Mouse (Mus musculus) frontal cortex, adult 2 months (tissue): Measurements from ENCODE around the gene Map3k15. TPM values are rescaled to one million over a fixed set of nuclear protein-coding genes. Genes with fewer than 3 reads are reported as not detected.
A peak's percentile ranks its signal among the peaks of the same experiment; 100 is the strongest.

Experiments used
- DNase-seq, 2 experiments: peaks; one replicate each; pipeline ENCODE4 v3.0.0; 2022; ENCODE audit warnings: low spot score in 1 of 2; ENCODE audit errors: extremely low spot score in 1 of 2
- polyA plus RNA-seq: library from polyadenylated mRNA; depleted of rRNA; stranded (reverse); fragments of >200 nt; gene quantifications from 2 replicates; pipeline ENCODE4 v1.2.3, GENCODE M21; 2012; rRNA removed

The Map3k15 gene
- polyA plus RNA-seq: 1.5 TPM in 2 replicates

DNA sequence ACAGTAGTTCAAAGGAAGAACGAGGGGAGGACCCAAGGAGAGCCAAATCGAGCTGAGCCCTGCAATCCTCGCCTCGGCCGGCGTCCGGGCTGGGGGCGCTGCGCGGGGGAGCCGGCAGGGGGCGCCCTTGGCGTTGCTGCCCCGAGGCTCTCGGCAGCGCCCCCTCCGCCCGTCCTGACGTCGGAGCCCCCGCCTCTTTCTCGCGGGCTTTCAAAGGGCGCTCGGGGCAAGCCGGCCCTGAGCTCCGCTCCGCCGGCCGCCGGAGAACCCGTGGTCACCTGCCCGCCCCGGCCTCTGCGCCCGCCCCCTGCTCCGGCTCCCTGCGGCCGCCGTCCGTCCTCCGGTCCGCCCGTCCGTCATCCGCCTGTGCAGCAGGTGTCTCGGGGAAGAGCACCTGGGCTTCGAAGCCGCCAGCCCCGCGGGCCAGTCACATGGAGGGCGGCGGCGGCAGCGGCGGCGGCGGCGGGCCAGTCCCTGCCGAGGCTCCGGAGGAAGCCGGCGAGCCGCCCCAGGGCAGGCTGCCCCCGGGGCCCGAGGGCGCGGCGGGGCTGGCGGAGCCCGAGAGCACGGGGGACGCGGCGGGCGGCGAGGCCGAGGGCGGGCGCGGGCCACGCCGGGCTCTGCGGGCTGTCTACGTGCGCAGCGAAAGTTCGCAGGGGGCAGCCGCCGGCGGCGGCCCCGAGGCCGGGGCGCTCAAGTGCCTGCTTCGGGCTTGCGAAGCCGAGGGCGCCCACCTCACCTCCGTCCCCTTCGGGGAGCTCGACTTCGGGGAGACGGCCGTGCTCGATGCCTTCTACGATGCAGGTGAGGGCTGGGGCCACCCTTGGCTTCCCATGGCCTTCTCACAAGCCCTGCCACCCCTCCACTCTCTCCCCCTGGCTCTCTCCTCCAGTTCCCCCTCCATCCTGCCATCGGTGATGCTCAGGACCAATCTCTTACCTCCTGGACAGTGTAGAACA is at the start of gene Map3k15:
Map3k15 (plus strand) TSS at position 432 of the 959 bp plus-strand sequence.
- peak in 1 of 2 experiments; percentile 19 for DNase-seq

DNA sequence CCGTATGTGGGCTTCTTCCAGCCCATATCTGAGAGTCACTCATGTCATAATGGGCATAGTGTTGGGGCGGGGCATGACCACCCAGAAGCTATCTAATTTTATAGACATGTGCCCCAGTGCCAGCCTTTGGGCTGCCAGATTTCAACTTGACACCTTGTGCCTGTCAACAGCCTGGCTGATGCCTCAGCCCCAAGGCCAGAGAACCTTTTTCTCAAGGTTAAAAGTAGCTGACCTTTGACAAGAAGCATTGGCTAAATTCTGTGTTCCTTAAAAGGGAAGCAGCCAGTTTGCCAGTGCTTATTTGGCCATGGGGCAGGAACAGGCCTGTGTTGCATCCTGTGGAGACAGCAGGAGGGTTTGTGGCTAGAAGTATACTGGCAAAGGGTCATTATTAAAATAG is 45.7 kb upstream of the Map3k15 start:
- no peak for DNase-seq

GRCm38 (mm10) chrX:159943586-159943985 is 44.6 kb upstream of the Map3k15 start:
- DNase-seq: no peak

GRCm38 (mm10) chrX:159953546-159954429 is 34.4 kb upstream of the Map3k15 start:
- DNase-seq: no peak

- DNase-seq: no peak
These were observed 33.8 kb upstream of the Map3k15 start for GRCm38 (mm10) chrX:159954430-159954779.

- DNase-seq: no peak
These were observed 32.8 kb upstream of the Map3k15 start for GRCm38 (mm10) chrX:159955433-159955832.

DNA sequence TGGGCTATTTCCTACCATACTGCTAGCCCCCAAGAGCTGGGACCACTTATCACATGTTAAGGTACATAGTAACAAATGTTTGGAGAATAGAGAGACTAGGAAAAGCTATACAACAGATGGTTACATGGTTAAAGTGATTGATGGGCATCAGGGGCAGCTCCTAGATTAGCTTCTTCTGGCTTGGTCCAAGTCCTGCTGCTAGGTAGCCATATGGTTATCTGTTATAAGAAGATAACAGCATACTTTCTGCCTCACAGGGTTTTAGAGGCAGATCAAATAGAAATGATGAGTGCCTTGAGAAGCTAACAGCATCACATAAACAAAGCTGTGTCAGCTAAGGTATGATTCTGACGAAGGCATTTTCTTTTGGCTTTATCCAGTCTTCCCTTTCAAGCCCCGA is 26.8 kb upstream of the Map3k15 start:
- no peak for DNase-seq

DNA sequence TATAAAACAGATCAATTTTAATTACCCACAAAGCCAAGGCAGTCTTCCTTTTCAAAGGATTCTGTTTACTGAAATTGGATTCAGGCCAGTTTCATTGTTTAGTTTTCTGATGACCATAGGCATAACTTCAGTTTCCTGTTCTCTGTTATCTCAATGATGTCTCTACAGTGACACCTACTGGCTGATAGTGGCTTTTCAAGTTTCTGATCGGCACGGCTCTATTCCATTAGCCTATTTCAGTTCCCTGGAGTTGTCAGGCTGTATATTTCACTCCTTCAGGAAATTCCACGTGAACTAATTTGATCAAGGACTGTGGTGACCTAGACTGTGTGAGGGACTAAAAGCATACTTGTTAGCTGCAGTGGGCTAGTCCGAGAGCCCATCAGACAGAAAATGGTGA is 25.0 kb upstream of the Map3k15 start:
- peak in 1 of 2 experiments; percentile 85 for DNase-seq

DNA sequence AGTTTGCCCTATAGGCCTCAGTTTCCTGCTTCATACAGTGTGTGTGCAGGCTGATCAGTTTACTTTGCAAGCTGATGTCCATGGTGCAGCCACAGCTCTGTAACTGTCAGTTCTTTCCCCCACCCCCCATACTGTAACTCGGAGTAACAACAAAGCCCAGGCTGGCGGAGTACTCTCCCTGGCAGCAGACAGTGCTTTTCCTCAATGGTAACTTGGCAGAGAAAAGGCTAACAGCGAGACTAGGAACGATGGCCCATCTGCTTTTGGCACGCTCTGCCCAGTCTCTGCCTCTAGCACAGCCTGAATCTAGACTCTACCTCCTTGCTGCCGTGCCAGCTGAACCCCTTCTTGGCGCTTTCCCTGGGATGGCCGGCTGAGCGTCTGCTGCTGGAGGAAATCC is 24.3 kb upstream of the Map3k15 start:
- DNase-seq: peak in 1 of 2 experiments; percentile 10

GRCm38 (mm10) chrX:159969025-159969424 is 19.2 kb upstream of the Map3k15 start:
- DNase-seq: no peak

DNA sequence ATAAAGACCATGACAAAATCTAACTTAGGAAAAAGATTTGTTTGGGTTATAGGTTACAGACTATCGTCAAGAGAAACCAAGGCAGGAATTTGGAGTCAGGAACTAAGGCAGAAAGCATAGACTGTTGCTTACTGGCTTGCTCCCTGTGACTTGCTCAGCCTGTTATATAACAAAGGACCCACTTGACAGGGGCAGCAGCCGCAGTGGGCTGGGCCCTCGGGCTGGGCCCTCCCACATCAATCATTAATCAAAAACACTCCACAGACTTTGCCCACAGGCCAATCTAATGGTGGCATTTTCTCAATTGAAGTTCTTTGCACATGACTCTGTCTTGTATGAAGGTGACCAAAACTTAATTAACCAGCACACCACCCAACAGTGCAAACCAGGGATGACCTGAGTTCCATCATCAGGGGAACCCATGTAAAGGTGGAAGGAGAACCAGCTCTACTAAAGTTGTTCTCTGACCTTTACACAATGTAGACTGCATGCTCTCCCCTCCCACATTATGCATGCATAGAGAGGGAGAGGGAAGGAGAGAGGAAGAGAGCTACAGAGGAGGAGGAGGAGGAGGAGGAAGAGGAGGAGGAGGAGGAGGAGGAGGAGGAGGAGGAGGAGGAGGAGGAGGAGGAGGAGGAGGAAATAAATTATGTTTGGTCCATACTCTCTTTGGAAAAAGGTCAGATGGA is 17.0 kb upstream of the Map3k15 start:
- no peak for DNase-seq

DNA sequence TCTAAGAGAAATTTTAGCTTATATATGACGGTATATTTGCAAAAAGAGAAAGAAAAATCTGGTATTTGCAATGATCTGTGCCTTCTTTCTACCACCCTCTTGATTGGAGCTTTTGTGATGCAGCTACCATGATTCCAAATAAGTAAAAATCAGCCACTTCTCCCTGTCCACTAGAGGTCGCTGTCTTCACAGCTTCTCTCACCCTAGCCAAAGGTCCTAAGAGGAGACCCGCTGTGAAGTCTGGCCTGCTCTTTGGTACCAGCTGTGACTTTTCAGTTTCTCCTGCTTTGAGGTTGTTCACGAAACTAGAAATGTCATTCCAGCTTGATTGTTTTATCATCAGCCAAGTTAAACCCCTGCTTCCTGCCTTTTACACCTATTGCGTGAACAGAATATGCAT is 14.5 kb upstream of the Map3k15 start:
- peak in 1 of 2 experiments; percentile 23 for DNase-seq

DNA sequence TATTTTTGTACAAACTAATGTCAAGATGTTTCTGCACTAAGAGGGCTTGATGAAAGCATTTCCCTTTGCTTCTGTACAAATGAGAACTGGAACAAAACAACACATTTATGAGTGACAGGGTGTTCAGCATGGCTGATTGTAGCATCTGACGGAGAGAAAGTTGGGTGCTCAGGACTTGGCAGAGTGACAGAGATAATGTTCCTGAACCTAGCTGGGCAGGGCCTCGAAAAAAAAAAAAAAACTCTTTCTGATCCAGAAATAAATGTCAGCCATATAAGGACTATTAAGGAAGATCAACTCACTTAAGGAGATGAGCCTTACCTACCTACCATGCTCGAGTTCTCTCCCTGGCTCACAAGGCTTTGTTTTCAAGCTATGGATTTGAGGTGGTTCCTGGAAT is 12.0 kb upstream of the Map3k15 start:
- DNase-seq: no peak

DNA sequence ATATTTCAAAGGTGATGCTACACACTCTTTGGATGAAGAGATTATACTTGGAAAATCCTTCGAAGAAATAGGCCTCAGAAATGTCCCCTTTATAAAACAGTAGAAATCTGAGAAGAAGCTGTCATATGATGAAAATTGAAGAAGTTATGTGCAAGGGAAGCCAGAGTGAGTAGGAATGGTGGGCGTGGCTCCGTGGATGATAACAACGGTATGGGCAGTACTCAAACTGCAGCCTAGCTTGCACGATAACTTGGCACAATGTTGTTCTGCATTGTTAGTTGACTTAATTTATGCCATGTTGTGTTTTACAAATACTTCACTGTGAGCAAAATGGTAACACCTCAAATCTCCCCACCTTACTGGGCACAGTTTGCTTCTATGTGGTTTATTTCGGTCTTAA is 7.6 kb downstream of the Map3k15 start:
- no peak for DNase-seq

DNA sequence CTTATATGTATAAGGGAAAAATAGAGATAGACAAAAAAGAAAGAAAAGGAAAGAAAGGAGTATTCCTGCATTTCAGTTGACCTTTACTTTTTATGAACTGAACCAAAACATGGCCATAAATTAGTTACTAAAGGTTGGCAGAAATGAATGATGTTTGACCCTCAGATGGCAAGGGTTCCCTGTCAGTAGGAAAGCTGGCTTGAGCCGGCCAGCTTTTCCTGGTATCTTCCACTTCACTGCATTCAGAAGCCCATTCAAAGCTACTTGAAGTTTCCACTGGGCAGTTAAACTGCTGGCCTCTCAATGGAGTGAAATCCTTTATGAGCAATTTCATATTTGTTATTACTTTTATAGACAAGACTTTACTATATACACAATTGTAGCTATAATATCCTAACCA is 65.1 kb downstream of the Map3k15 start:
- no peak for DNase-seq

DNA sequence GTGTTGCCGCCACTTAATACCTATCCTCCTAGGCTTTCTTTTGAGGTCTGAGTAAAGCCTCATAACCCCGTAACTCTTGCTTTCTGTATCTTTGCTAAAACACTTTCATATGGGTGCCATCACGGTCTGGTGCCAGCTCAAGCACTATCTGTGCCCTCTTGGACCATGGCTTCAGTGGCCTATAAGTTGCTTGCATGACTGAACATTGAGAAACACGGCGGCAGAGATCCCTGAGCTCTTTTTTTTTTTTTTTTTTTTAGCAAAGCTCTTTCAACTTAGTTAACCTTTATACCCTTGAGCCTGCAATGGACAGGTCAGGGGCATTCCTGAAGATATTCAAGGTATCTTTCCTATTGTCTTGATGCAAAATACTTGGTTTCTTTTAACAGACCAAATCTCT is 66.4 kb downstream of the Map3k15 start:
- DNase-seq: no peak

DNA sequence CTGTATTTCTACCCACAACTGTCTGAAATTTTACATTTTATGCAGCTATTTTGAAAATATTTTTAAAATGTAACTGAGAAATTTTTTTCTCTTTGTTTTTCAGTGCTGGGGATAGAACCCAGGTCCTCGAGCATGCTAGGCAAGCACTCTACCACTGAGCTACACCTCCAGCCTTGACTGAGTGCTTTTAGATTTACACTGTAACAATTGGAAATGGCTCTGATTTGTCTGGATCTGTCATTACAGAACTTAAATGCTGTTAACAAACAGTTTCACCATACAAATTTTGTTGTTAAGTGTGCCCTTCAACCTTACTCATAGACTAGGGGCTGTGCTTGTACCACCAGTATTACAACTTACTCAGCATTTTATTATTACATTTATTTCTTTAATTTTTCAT is 103.7 kb downstream of the Map3k15 start:
- DNase-seq: no peak

DNA sequence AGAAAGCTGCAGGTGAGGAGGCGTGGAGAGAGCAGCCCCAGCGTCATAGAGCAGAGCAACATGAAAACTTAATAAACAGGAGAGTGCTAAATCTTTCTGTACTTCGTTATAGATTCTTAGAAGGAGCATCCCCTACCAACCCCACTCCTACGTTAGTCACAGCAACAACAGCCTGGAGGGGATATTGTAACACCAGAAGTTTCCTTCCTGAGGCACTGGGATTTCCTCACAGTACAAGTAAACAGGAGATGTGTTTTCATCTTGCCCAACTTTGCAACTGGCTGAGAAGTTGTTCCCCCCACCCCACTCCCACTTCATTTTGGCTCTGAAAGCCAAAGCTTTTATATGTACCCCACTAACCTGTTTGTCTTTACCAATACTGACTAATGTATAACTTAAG is 119.6 kb downstream of the Map3k15 start:
- DNase-seq: no peak

GRCm38 (mm10) chrX:160113777-160114176 is 125.5 kb downstream of the Map3k15 start:
- no peak for DNase-seq

GRCm38 (mm10) chrX:160116074-160116473 is 127.8 kb downstream of the Map3k15 start:
- no peak for DNase-seq

- peak in 1 of 2 experiments; percentile 74 for DNase-seq
These were observed 128.4 kb downstream of the Map3k15 start for GRCm38 (mm10) chrX:160116658-160117057.
